Mouse (Mus musculus) MEL (cell line): ENCODE results near the gene Srsf3.

ENCODE experiments used
- CHD2 ChIP-seq: IDR thresholded peaks from 2 replicates; pipeline ENCODE4 v1.6.1; 2011; ENCODE audit warnings: low read length, improper control_type of control experiment
- CTCF ChIP-seq, 3 experiments: IDR thresholded peaks in 2 of 3; conservative IDR thresholded peaks in 1 of 3; 2 replicates each; pipeline ENCODE4 v1.5.1; 2011 to 2012; ENCODE audit warnings: low read length in 3 of 3, low read depth in 2 of 3, mild to moderate bottlenecking in 2 of 3, improper control_type of control experiment in 1 of 3, inconsistent platforms in 1 of 3, mixed read lengths in 1 of 3, moderate library complexity in 1 of 3; ENCODE audit not compliant: control insufficient read depth in 1 of 3, insufficient read depth in 1 of 3, poor library complexity in 1 of 3, severe bottlenecking in 1 of 3
- E2F4 ChIP-seq: IDR thresholded peaks from 2 replicates; pipeline ENCODE4 v1.6.1; 2011; ENCODE audit warnings: low read depth, low read length, improper control_type of control experiment, borderline replicate concordance
- MEF2A ChIP-seq: IDR thresholded peaks from 2 replicates; pipeline ENCODE4 v1.6.1; 2014; ENCODE audit warnings: low read depth, mild to moderate bottlenecking, inconsistent platforms, low read length, improper control_type of control experiment; ENCODE audit not compliant: poor library complexity, insufficient replicate concordance, severe bottlenecking; ENCODE audit errors: extremely low read depth
- MYC ChIP-seq: IDR thresholded peaks from 2 replicates; pipeline ENCODE4 v1.6.1; 2011; ENCODE audit warnings: low read depth, mild to moderate bottlenecking, low read length, improper control_type of control experiment, moderate library complexity
- POLR2A ChIP-seq, 2 experiments: IDR thresholded peaks; 2 replicates each; pipeline ENCODE4 v1.6.1; 2011 to 2012; ENCODE audit warnings: low read length in 2 of 2, mild to moderate bottlenecking in 2 of 2, control low read depth in 1 of 2, improper control_type of control experiment in 1 of 2, low read depth in 1 of 2, moderate library complexity in 1 of 2; ENCODE audit not compliant: control insufficient read depth in 1 of 2, insufficient read depth in 1 of 2, poor library complexity in 1 of 2
- POLR2AphosphoS2 ChIP-seq: IDR thresholded peaks from 2 replicates; pipeline ENCODE4 v1.6.1; 2011; ENCODE audit warnings: low read length, improper control_type of control experiment
- TAL1 ChIP-seq: IDR thresholded peaks from 2 replicates; pipeline ENCODE4 v1.6.1; 2012; ENCODE audit warnings: mild to moderate bottlenecking, inconsistent platforms, low read length, moderate library complexity, mixed read lengths
- USF1 ChIP-seq: IDR thresholded peaks from 2 replicates; pipeline ENCODE4 v1.6.1; 2014; ENCODE audit warnings: low read depth, mild to moderate bottlenecking, inconsistent platforms, low read length, improper control_type of control experiment, moderate library complexity
- ZNF384 ChIP-seq: IDR thresholded peaks from 2 replicates; pipeline ENCODE4 v1.6.1; 2012; ENCODE audit warnings: low read depth, mild to moderate bottlenecking, inconsistent platforms, low read length, improper control_type of control experiment

GRCm38 (mm10) chr17:29031771-29032273 lies 606 bp upstream of the Srsf3 start:
- TF ChIP-seq MYC (no peak; the same call in 1 of the 2 replicates), E2F4 (peak; percentile 91), CHD2 (no peak), POLR2A (IDR thresholded peaks at IDR 0.05; ENCODE audit: control insufficient read depth in 1 of 2, insufficient read depth in 1 of 2, low read depth in 1 of 2, low read length in 2 of 2, poor library complexity in 1 of 2) (peak in 1 of 2 experiments; percentile 22; a peak in 3 of 4 replicates), CTCF (IDR thresholded peaks at IDR 0.05 in 2 of 3, conservative IDR thresholded peaks at IDR 0.05 in 1 of 3; ENCODE audit: control insufficient read depth in 1 of 3, insufficient read depth in 1 of 3, low read depth in 2 of 3, low read length in 3 of 3, poor library complexity in 1 of 3, severe bottlenecking in 1 of 3) (no peak), USF1 (no peak), ZNF384 (peak; percentile 66; the same call in 1 of the 2 replicates), MEF2A (no peak), TAL1 (no peak), POLR2AphosphoS2 (no peak)
